Mouse (Mus musculus) hindbrain, embryonic 13.5 days (tissue): ENCODE results near the gene 1110017D15Rik. TPM values are rescaled to one million over a fixed set of nuclear protein-coding genes. Genes with fewer than 3 reads are reported as not detected.

Experiments
- ATAC-seq: fragments of 200-750 bp; cut with Nextera tagmentation; 2 replicates; pipeline ENCODE4 v1.8.0; 2017; ENCODE audit warnings: moderate TSS enrichment; ENCODE audit not compliant: low FRiP score
- H3K27ac ChIP-seq: fragments of 300-500 bp; sonication (generic); 2 replicates; pipeline ENCODE4 v1.5.1; 2015; ENCODE audit warnings: inconsistent platforms, mild to moderate bottlenecking, moderate library complexity
- H3K27me3 ChIP-seq: fragments of 300-500 bp; sonication (generic); 2 replicates; pipeline ENCODE4 v1.6.1; 2015; ENCODE audit warnings: mild to moderate bottlenecking, inconsistent platforms
- H3K36me3 ChIP-seq: fragments of 300-500 bp; sonication (generic); 2 replicates; pipeline ENCODE4 v1.6.1; 2015; ENCODE audit warnings: mild to moderate bottlenecking, inconsistent platforms
- H3K4me1 ChIP-seq: fragments of 300-500 bp; sonication (generic); replicated peaks from 2 replicates; pipeline ENCODE4 v1.6.1; 2015; ENCODE audit warnings: inconsistent platforms
- H3K4me2 ChIP-seq: fragments of 300-500 bp; sonication (generic); 2 replicates; pipeline ENCODE4 v1.6.1; 2015; ENCODE audit warnings: inconsistent platforms, mild to moderate bottlenecking, moderate library complexity
- H3K4me3 ChIP-seq: fragments of 300-500 bp; sonication (generic); 2 replicates; pipeline ENCODE4 v1.5.1; 2015; ENCODE audit warnings: mild to moderate bottlenecking, inconsistent platforms
- H3K9ac ChIP-seq: fragments of 300-500 bp; sonication (generic); 2 replicates; pipeline ENCODE4 v1.6.1; 2015; ENCODE audit warnings: mild to moderate bottlenecking, inconsistent platforms
- H3K9me3 ChIP-seq: fragments of 300-500 bp; sonication (generic); 2 replicates; pipeline ENCODE4 v1.6.1; 2016; ENCODE audit warnings: inconsistent platforms
- WGBS: fragments of 180-500 bp; shearing (Covaris S2); methylation state at CpG from one replicate; pipeline ENCODE4 v1.1.7; 2015; 5-methylcytosine and 5-hydroxymethylcytosine counted together
- polyA plus RNA-seq: library from polyadenylated mRNA; unstranded; fragments of >200 nt; fragmentation: Nextera tagmentation; extraction: Ambion mirVana; gene quantifications from 2 replicates; pipeline ENCODE4 v1.2.1, GENCODE M21; 2015

The 1110017D15Rik gene
- polyA plus RNA-seq, result 9.8 and 17.9 TPM in 2 replicates

- Histone ChIP-seq H3K4me3 (no peak within 1 kb of the TSS), H3K9ac (no peak within 1 kb of the TSS), H3K36me3 (peaks cover 30% of the 10 kb centered on the region), H3K27ac (no peak within 1 kb of the TSS), H3K9me3 (no peaks in the 10 kb centered on the region), H3K27me3 (no peaks in the 10 kb centered on the region), H3K4me2 (no peak within 1 kb of the TSS), H3K4me1 (peaks cover 13% of the 10 kb centered on the region)
- 87% methylated on average over 2 of the region's 2 CpGs for WGBS
- no peak for ATAC-seq
Measured at GRCm38 (mm10) chr4:41517233-41517632, at the start of gene 1110017D15Rik. Gene 1110017D15Rik, minus strand, starts transcription at chr4:41517333.

DNA sequence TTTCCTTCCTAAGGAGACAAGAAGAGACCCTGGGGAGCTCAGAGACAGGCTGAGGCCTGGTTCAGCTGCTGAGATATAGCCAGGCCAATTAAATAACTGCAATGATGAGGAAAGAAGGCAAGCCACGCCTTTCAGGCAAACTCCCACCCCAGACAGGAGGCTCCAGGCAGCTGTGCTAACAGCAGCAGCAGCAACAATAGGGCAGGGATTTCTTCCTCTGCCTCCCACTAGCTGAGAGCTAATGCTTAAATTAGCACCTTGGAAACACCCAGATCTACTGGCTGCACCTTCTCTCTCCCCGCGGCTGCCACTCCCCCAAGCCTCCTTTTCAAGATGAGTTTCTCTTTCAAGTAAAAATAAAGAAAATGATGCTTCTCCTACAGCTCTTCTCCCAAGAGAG lies 49.0 kb upstream of the 1110017D15Rik start:
- H3K4me2 ChIP-seq, result peak overlapping the region; percentile 85

GRCm38 (mm10) chr4:41563297-41563696 lies 46.2 kb upstream of the 1110017D15Rik start:
- peaks cover 34% of the 10 kb centered on the region for H3K4me1 ChIP-seq
- H3K9ac ChIP-seq, result no peak overlapping the region
- no peak overlapping the region for H3K4me3 ChIP-seq
- peaks cover 10% of the 10 kb centered on the region; the same call in 1 of the 2 replicates for H3K36me3 ChIP-seq
- WGBS, result 86% methylated on average over 5 of the region's 5 CpGs
- no peaks in the 10 kb centered on the region for H3K27me3 ChIP-seq
- H3K27ac ChIP-seq, result no peak overlapping the region
- H3K9me3 ChIP-seq, result no peaks in the 10 kb centered on the region
- no peak overlapping the region for H3K4me2 ChIP-seq
- no peak for ATAC-seq

More for the DNA sequence above, 49.0 kb upstream of the 1110017D15Rik start:
- no peaks in the 10 kb centered on the region for H3K9me3 ChIP-seq
- peaks cover 44% of the 10 kb centered on the region for H3K4me1 ChIP-seq
- H3K9ac ChIP-seq, result peak overlapping the region; percentile 56
- no peak for ATAC-seq
- WGBS, result 7% methylated on average over 3 of the region's 3 CpGs
- H3K27me3 ChIP-seq, result no peaks in the 10 kb centered on the region
- peaks cover 10% of the 10 kb centered on the region; the same call in 1 of the 2 replicates for H3K36me3 ChIP-seq
- no peak overlapping the region for H3K4me3 ChIP-seq
- H3K27ac ChIP-seq, result peak overlapping the region; percentile 60

GRCm38 (mm10) chr4:41557092-41557491 lies 40.0 kb upstream of the 1110017D15Rik start:
- 74% methylated on average over 3 of the region's 3 CpGs for WGBS
- Histone ChIP-seq H3K4me1 (peaks cover 41% of the 10 kb centered on the region), H3K27me3 (no peaks in the 10 kb centered on the region), H3K4me3 (no peak overlapping the region), H3K4me2 (no peak overlapping the region), H3K27ac (peak overlapping the region; percentile 64), H3K9ac (no peak overlapping the region), H3K36me3 (no peaks in the 10 kb centered on the region), H3K9me3 (no peaks in the 10 kb centered on the region)
- ATAC-seq, result no peak

GRCm38 (mm10) chr4:41556311-41556953 lies 39.3 kb upstream of the 1110017D15Rik start:
- peak overlapping the region; percentile 64 for H3K27ac ChIP-seq
- 0 out of 2 replicates have a peak, but pooled peaks have one; percentile 26 for ATAC-seq
- H3K9me3 ChIP-seq, result no peaks in the 10 kb centered on the region
- H3K4me3 ChIP-seq, result no peak overlapping the region
- 32% methylated on average over 5 of the region's 5 CpGs for WGBS
- no peaks in the 10 kb centered on the region for H3K27me3 ChIP-seq
- peaks cover 41% of the 10 kb centered on the region for H3K4me1 ChIP-seq
- H3K36me3 ChIP-seq, result no peaks in the 10 kb centered on the region
- H3K9ac ChIP-seq, result peak overlapping the region; percentile 36; the same call in 1 of the 2 replicates
- H3K4me2 ChIP-seq, result no peak overlapping the region

DNA sequence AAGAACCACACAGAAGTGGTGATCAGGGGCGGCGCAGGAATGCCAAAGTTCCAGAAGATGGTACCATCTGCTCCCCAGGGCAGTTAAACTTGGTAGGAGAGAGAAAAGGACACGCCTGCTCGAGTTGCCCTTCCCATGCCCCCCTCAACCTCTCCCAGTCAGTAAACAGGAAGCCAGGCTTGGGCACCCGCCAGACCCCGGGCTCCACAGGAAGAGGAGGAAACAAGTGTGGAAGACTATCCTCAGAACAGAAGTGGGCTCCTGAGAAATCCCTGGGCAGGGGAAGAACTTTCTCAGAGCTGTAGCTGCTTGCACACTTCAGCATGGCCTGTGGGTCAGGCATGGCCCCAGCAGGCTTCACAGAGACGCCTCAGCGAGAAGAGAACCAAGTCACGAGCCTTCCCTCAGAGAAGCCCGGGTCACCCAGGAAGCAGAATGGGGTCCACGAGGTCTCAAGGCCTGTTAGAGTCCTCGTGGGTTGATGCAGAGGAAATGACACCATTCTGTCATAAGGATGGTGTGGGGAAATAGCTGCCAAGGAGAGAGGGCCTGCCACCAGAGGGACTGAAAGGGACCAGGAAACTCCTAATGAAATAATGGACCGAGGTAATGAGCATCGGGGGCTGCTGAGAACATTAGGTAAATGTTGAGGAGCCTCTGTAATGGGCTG lies 38.0 kb upstream of the 1110017D15Rik start:
- Histone ChIP-seq H3K4me3 (no peak overlapping the region), H3K9ac (no peak overlapping the region), H3K4me1 (peaks cover 41% of the 10 kb centered on the region), H3K9me3 (no peaks in the 10 kb centered on the region), H3K27me3 (no peaks in the 10 kb centered on the region), H3K27ac (peak overlapping the region; percentile 58), H3K4me2 (no peak overlapping the region), H3K36me3 (no peaks in the 10 kb centered on the region)
- ATAC-seq, result no peak
- WGBS, result 70% methylated on average over 14 of the region's 14 CpGs

- WGBS, result 72% methylated on average over 11 of the region's 11 CpGs
- Histone ChIP-seq H3K27me3 (no peaks in the 10 kb centered on the region), H3K27ac (peak overlapping the region; percentile 31; the same call in 1 of the 2 replicates), H3K4me1 (peaks cover 45% of the 10 kb centered on the region), H3K4me2 (no peak overlapping the region), H3K9ac (no peak overlapping the region), H3K4me3 (no peak overlapping the region), H3K36me3 (no peaks in the 10 kb centered on the region), H3K9me3 (no peaks in the 10 kb centered on the region)
- ATAC-seq, result no peak
Measured at GRCm38 (mm10) chr4:41553116-41553515, 36.0 kb upstream of the 1110017D15Rik start.

GRCm38 (mm10) chr4:41552529-41552928 lies 35.4 kb upstream of the 1110017D15Rik start:
- 0 out of 2 replicates have a peak, but pooled peaks have one; percentile 21 for ATAC-seq
- Histone ChIP-seq H3K4me3 (no peak overlapping the region), H3K9ac (no peak overlapping the region), H3K27ac (no peak overlapping the region), H3K9me3 (no peaks in the 10 kb centered on the region), H3K4me1 (peaks cover 41% of the 10 kb centered on the region), H3K27me3 (no peaks in the 10 kb centered on the region), H3K36me3 (no peaks in the 10 kb centered on the region), H3K4me2 (no peak overlapping the region)
- 43% methylated on average over 6 of the region's 6 CpGs for WGBS

GRCm38 (mm10) chr4:41547086-41547485 lies 30.0 kb upstream of the 1110017D15Rik start:
- 76% methylated on average over 1 of the region's 1 CpGs for WGBS
- ATAC-seq, result no peak
- no peaks in the 10 kb centered on the region for H3K9me3 ChIP-seq

DNA sequence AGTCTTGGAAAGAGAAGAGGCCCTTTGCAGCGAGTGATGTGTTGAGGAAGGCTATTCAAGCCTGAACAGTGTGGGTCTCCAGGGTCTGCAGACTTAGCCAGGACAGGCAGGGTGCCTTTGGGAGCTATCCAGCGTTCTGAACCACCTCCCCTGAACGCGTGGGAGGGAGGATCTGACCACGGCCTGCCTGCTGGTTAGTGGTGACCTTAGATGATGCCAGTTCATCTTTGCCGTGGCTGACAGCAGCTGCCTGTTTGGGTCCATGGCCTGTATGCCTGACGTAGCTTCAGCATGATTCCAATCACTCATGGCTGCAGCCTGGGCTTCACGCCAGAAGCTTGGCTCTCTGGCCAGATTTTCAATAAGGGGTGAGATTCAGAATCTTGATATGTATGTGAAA lies 28.9 kb upstream of the 1110017D15Rik start:
- WGBS, result 25% methylated on average over 8 of the region's 8 CpGs
- no peak overlapping the region for H3K9ac ChIP-seq
- no peaks in the 10 kb centered on the region for H3K9me3 ChIP-seq
- H3K4me1 ChIP-seq, result peaks cover 47% of the 10 kb centered on the region
- 0 out of 2 replicates have a peak overlapping the region, but pooled peaks have one; percentile 58 for H3K27ac ChIP-seq
- no peak overlapping the region for H3K4me2 ChIP-seq
- no peaks in the 10 kb centered on the region for H3K27me3 ChIP-seq
- H3K36me3 ChIP-seq, result no peaks in the 10 kb centered on the region
- 0 out of 2 replicates have a peak, but pooled peaks have one; percentile 24 for ATAC-seq
- H3K4me3 ChIP-seq, result no peak overlapping the region

More at GRCm38 (mm10) chr4:41547086-41547485, 30.0 kb upstream of the 1110017D15Rik start:
- no peak overlapping the region for H3K9ac ChIP-seq
- no peaks in the 10 kb centered on the region for H3K36me3 ChIP-seq
- H3K4me2 ChIP-seq, result no peak overlapping the region
- no peaks in the 10 kb centered on the region for H3K27me3 ChIP-seq
- no peak overlapping the region for H3K4me3 ChIP-seq
- H3K4me1 ChIP-seq, result peaks cover 45% of the 10 kb centered on the region
- H3K27ac ChIP-seq, result no peak overlapping the region

DNA sequence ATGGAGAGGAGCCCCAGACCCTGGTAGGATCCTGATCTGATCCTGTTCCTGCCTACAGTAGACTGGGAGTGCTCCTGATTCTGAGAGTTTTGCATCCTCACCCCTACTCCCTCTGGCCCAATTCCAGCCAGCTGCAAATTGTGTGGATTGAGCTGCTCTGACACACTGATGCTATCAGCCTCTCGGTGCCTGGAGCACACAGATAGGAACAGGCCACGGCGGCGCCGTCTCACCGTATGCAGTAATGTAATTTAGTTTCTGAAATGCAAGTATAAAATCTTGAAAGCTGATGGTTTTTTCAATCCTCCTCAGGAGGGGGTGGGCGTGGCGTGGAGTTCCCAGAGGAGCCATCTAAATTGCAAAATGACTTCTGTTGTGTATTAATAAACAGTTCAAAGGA lies 25.0 kb upstream of the 1110017D15Rik start:
- WGBS, result 68% methylated on average over 8 of the region's 8 CpGs
- Histone ChIP-seq H3K27me3 (no peaks in the 10 kb centered on the region), H3K4me2 (no peak overlapping the region), H3K9me3 (no peaks in the 10 kb centered on the region), H3K27ac (peak overlapping the region; percentile 71), H3K4me1 (peaks cover 40% of the 10 kb centered on the region), H3K4me3 (no peak overlapping the region), H3K9ac (no peak overlapping the region), H3K36me3 (peaks cover 11% of the 10 kb centered on the region; the same call in 1 of the 2 replicates)
- ATAC-seq, result no peak

DNA sequence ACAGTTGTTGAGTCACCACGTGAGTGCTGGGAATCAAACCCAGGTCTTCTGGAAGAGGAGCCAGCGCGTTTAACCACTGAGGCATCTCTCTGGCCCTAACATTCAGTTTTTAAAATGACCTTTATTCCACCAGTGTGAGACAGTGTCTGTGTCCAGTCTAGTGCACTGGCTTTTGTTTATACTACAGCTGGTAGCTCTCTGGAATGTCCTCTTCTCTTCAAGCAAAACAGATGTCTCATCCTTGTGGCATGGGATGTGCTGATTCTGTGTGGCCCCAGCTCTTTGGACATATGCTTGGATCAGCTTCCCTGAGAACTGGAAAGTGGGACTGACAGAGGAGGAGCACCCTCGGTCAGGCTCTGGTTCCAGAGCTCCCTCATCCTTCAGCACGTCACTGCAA lies 17.7 kb upstream of the 1110017D15Rik start:
- WGBS, result 74% methylated on average over 5 of the region's 5 CpGs
- H3K4me3 ChIP-seq, result no peak overlapping the region
- peaks cover 24% of the 10 kb centered on the region for H3K4me1 ChIP-seq
- H3K36me3 ChIP-seq, result peaks cover 11% of the 10 kb centered on the region; the same call in 1 of the 2 replicates
- no peaks in the 10 kb centered on the region for H3K27me3 ChIP-seq
- no peak for ATAC-seq
- H3K27ac ChIP-seq, result no peak overlapping the region
- no peak overlapping the region for H3K4me2 ChIP-seq
- H3K9me3 ChIP-seq, result no peaks in the 10 kb centered on the region
- H3K9ac ChIP-seq, result no peak overlapping the region
